8 mouse cellular contexts compared by ENCODE assay signal in genomic region chr5:138275216-138276050, GRCm38 (mm10). TPM values are rescaled to one million over a fixed set of nuclear protein-coding genes. Genes with fewer than 3 reads are reported as not detected.
DNase-seq lines count a peak whose midpoint lies in the region; ATAC-seq and TF ChIP-seq lines count a peak whose summit lies in the region.
"Had no signal": no experiment of that assay in that cellular context is flagged by ENCODE, and none has a peak within 500 bp of the region (broad histone marks: within the 10 kb centered on the region; RNA-seq: fewer than 3 reads in every experiment).

No protein-coding gene starts in this region.

- H3K9ac ChIP-seq in intestine, embryonic 15.5 days = no peak overlapping the region
- peak overlapping the region; percentile 65 for H3K9ac ChIP-seq in midbrain, embryonic 12.5 days (replicated peaks)

- no peak for TF ChIP-seq CTCF in thymus, adult 2 months (IDR thresholded peaks at IDR 0.05; ENCODE audit: borderline replicate concordance, control insufficient read depth, extremely low read depth, insufficient read depth, low read length, poor library complexity)

- no peak for TF ChIP-seq POLR2A in thymus, adult 2 months (IDR thresholded peaks at IDR 0.05; ENCODE audit: control insufficient read depth, extremely low read depth, insufficient read depth, low read length, poor library complexity)

- peak overlapping the region; percentile 11; the same call in 1 of the 2 replicates for H3K4me3 ChIP-seq in intestine, embryonic 15.5 days (replicated peaks)
- H3K4me3 ChIP-seq in midbrain, embryonic 12.5 days = peak overlapping the region; percentile 43
- no peak overlapping the region for H3K4me3 ChIP-seq in thymus, adult 2 months (ENCODE audit: control insufficient read depth, insufficient read depth, low read length)
- H3K4me3 ChIP-seq: myocyte had no signal

- H3K9me3 ChIP-seq in intestine, embryonic 15.5 days = no peaks in the 10 kb centered on the region
- H3K9me3 ChIP-seq in midbrain, embryonic 12.5 days = no peaks in the 10 kb centered on the region

- no peaks in the 10 kb centered on the region for H3K27me3 ChIP-seq in intestine, embryonic 15.5 days (replicated peaks)
- 0 out of 2 replicates have a peak, but pooled peaks cover 12% of the 10 kb centered on the region for H3K27me3 ChIP-seq in midbrain, embryonic 12.5 days
- no peaks in the 10 kb centered on the region for H3K27me3 ChIP-seq in thymus, adult 2 months (ENCODE audit: control insufficient read depth, insufficient read depth, low read length)

- ATAC-seq in intestine, embryonic 15.5 days = no peak
- no peak for ATAC-seq in midbrain, embryonic 12.5 days (ENCODE audit: low FRiP score, low read depth)

- 34% methylated on average over 41 of the region's 41 CpGs for WGBS in intestine, embryonic 15.5 days
- 8% methylated on average over 41 of the region's 41 CpGs for WGBS in midbrain, embryonic 12.5 days
- WGBS in thymus, adult 2 months = 95% methylated on average over 41 of the region's 41 CpGs

- H3K4me2 ChIP-seq in intestine, embryonic 15.5 days (replicated peaks) = peak overlapping the region; percentile 47
- peak overlapping the region; percentile 71 for H3K4me2 ChIP-seq in midbrain, embryonic 12.5 days (replicated peaks)

- H3K4me1 ChIP-seq in intestine, embryonic 15.5 days (replicated peaks) = peaks cover 22% of the 10 kb centered on the region
- peaks cover 70% of the 10 kb centered on the region for H3K4me1 ChIP-seq in midbrain, embryonic 12.5 days
- peaks cover 7% of the 10 kb centered on the region; the same call in 1 of the 2 replicates for H3K4me1 ChIP-seq in thymus, adult 2 months (replicated peaks; ENCODE audit: control insufficient read depth, insufficient read depth, low read length)

- peak; percentile 68 for DNase-seq in ES-CJ7 (ENCODE audit: low read depth, low spot score)
- peak; percentile 71 for DNase-seq in embryo, embryonic 11 days
- no peak for DNase-seq in frontal cortex, postnatal 25 days (ENCODE audit: low spot score in 2 of 2)
- no peak for DNase-seq in Muller cell, postnatal 12 days (ENCODE audit: inconsistent ontology term)
- no peak for DNase-seq in thymus, adult 2 months

- no peak overlapping the region for H3K27ac ChIP-seq in intestine, embryonic 15.5 days
- H3K27ac ChIP-seq in midbrain, embryonic 12.5 days (replicated peaks) = no peak overlapping the region
- no peak overlapping the region for H3K27ac ChIP-seq in thymus, adult 2 months (ENCODE audit: control insufficient read depth, insufficient read depth, low read length)

- no peaks in the 10 kb centered on the region for H3K36me3 ChIP-seq in intestine, embryonic 15.5 days
- H3K36me3 ChIP-seq in midbrain, embryonic 12.5 days = peaks cover 28% of the 10 kb centered on the region; the same call in 1 of the 2 replicates
- no peaks in the 10 kb centered on the region for H3K36me3 ChIP-seq in thymus, adult 2 months (ENCODE audit: control insufficient read depth, insufficient read depth, low read length)

RNA-seq across cellular contexts. Expression of gene Gal3st4, which starts 2.8 kb away (rescaled TPM):
- 1.0 and 1.4 TPM in 2 replicates for polyA plus RNA-seq in intestine, embryonic 15.5 days (2015; fragmentation: Nextera tagmentation; extraction: Ambion mirVana)
- polyA plus RNA-seq in midbrain, embryonic 12.5 days (2016; fragmentation: Nextera tagmentation; extraction: Ambion mirVana) = 4.6 and 5.2 TPM in 2 replicates
- polyA plus RNA-seq in thymus, adult 2 months (2012; rRNA removed) = 1.3 and 1.4 TPM in 2 replicates
- polyA plus RNA-seq: myocyte had no signal

RNA-seq across cellular contexts. Expression of gene Gm43720, which starts 4.3 kb away (rescaled TPM):
- not detected in 2 replicates for polyA plus RNA-seq in intestine, embryonic 15.5 days (2015; fragmentation: Nextera tagmentation; extraction: Ambion mirVana)
- polyA plus RNA-seq in midbrain, embryonic 12.5 days (2016; fragmentation: Nextera tagmentation; extraction: Ambion mirVana) = 0.13 TPM in 1 of 2 replicates, not detected in the other
- polyA plus RNA-seq in thymus, adult 2 months (2012; rRNA removed) = 0.04 and 0.08 TPM in 2 replicates

RNA-seq across cellular contexts. Expression of gene Gpc2, which starts 4.4 kb away (rescaled TPM):
- 13.7 and 15.2 TPM in 2 replicates for polyA plus RNA-seq in intestine, embryonic 15.5 days (2015; fragmentation: Nextera tagmentation; extraction: Ambion mirVana)
- polyA plus RNA-seq in midbrain, embryonic 12.5 days (2016; fragmentation: Nextera tagmentation; extraction: Ambion mirVana) = 152 and 160 TPM in 2 replicates
- polyA plus RNA-seq in thymus, adult 2 months (2012; rRNA removed) = 35.8 and 41.6 TPM in 2 replicates

RNA-seq across cellular contexts. Expression of gene Stag3, which starts 4.6 kb away (rescaled TPM):
- polyA plus RNA-seq in intestine, embryonic 15.5 days (2015; fragmentation: Nextera tagmentation; extraction: Ambion mirVana) = 2.0 and 2.9 TPM in 2 replicates
- polyA plus RNA-seq in midbrain, embryonic 12.5 days (2016; fragmentation: Nextera tagmentation; extraction: Ambion mirVana) = 4.0 and 5.5 TPM in 2 replicates
- polyA plus RNA-seq in thymus, adult 2 months (2012; rRNA removed) = 4.7 and 5.4 TPM in 2 replicates

RNA-seq across cellular contexts. Expression of gene BC037034, which starts 11.6 kb away (rescaled TPM):
- polyA plus RNA-seq in intestine, embryonic 15.5 days (2015; fragmentation: Nextera tagmentation; extraction: Ambion mirVana) = 4.8 and 5.1 TPM in 2 replicates
- 18.8 and 20.3 TPM in 2 replicates for polyA plus RNA-seq in midbrain, embryonic 12.5 days (2016; fragmentation: Nextera tagmentation; extraction: Ambion mirVana)
- polyA plus RNA-seq in thymus, adult 2 months (2012; rRNA removed) = 142 and 146 TPM in 2 replicates

Comparison
In these comparisons a context has a peak if more than half of its experiments do, and no peak if none do; other contexts are left out.
1. DNase-seq: peak in ES-CJ7 (single experiment) and embryo, embryonic 11 days (single experiment); none in frontal cortex, postnatal 25 days (0 of 2), Muller cell, postnatal 12 days (single experiment) and thymus, adult 2 months (single experiment).